Mouse (Mus musculus) liver, embryonic 11.5 days (tissue): ENCODE measurements at regions not wholly inside any gene's neighbourhood (a gene's known extent, or its start where the extent isn't known, plus 50 kb on each side); places are given as distances from the start of the nearest gene placed in this dataset.
"Not testable (repeated sequence)": the region's sequence is repeated elsewhere in the genome, so short reads cannot be mapped to it uniquely, and the experiment has no call there.

ENCODE experiments used
- ATAC-seq: fragments of 200-750 bp; cut with Nextera tagmentation; replicated peaks from 2 replicates; pipeline ENCODE4 v1.8.0; 2017; ENCODE audit warnings: moderate number of reproducible peaks, mild to moderate bottlenecking, moderate TSS enrichment, moderate library complexity; ENCODE audit not compliant: low FRiP score
- DNase-seq: peaks from one replicate; pipeline ENCODE4 v3.0.0-alpha.2; 2017; ENCODE audit warnings: low spot score
- H3K27ac ChIP-seq: fragments of 300-500 bp; sonication (generic); 2 replicates; pipeline ENCODE4 v1.5.1; 2014; ENCODE audit warnings: mild to moderate bottlenecking, low read depth, low read length, control low read depth
- H3K27me3 ChIP-seq: fragments of 300-500 bp; sonication (generic); replicated peaks from 2 replicates; pipeline ENCODE4 v1.6.1; 2014; ENCODE audit warnings: low read length, mixed read lengths; ENCODE audit not compliant: control insufficient read depth, insufficient read depth
- H3K36me3 ChIP-seq: fragments of 300-500 bp; sonication (generic); 2 replicates; pipeline ENCODE4 v1.6.1; 2014; ENCODE audit warnings: mild to moderate bottlenecking, low read length, moderate library complexity, mixed read lengths; ENCODE audit not compliant: control insufficient read depth, insufficient read depth
- H3K4me1 ChIP-seq: fragments of 300-500 bp; sonication (generic); replicated peaks from 2 replicates; pipeline ENCODE4 v1.6.1; 2014; ENCODE audit warnings: low read length, mixed read lengths; ENCODE audit not compliant: control insufficient read depth, insufficient read depth
- H3K4me2 ChIP-seq: fragments of 300-500 bp; sonication (generic); 2 replicates; pipeline ENCODE4 v1.6.1; 2014; ENCODE audit warnings: mild to moderate bottlenecking, control low read depth, moderate library complexity
- H3K4me3 ChIP-seq: fragments of 300-500 bp; sonication (generic); 2 replicates; pipeline ENCODE4 v1.5.1; 2014; ENCODE audit warnings: low read depth, low read length, control low read depth
- H3K9ac ChIP-seq: fragments of 300-500 bp; sonication (generic); 2 replicates; pipeline ENCODE4 v1.6.1; 2014; ENCODE audit warnings: low read depth, low read length, control low read depth
- H3K9me3 ChIP-seq: fragments of 300-500 bp; sonication (generic); 2 replicates; pipeline ENCODE4 v1.6.1; 2016; ENCODE audit warnings: low read length, inconsistent platforms, mixed read lengths; ENCODE audit not compliant: control insufficient read depth
- WGBS: fragments of 180-500 bp; shearing (Covaris S2); extraction: QIAGEN DNeasy Blood & Tissue Kit; methylation state at CpG from one replicate; pipeline ENCODE4 v1.1.7; 2014; 5-methylcytosine and 5-hydroxymethylcytosine counted together

DNA sequence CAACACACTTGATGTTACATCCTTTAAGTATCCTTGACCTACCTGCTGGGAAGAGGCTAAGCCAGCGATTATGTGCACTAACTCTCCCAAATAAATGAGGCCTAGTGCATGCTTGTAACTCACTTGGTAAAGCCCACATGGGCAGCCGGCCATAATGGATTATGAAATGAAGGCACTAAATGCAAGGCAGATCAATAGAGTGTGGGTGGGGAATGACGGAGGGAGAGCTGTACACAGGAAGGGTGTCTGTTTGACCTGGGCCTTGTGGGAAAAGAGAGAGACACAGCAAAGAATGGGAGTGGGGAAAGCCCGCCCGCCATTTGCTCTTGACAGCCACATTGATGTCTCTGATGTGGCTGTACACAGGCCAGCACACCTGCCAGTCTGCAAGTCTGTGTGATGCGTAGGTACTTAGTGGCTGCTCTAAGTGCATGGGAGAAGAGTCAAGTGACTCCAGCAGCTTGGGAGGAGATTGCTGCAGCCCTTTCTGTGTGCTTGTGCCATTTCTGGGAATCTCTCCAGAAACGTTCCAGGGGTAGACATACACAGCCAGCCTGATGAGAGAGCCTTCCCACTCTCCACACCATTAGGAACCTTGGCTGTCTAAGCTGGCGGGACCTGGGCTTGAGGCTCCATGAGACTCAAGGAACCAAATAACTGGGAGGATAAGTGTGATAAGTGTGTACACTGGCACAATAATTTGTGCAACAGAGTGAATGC, 118.7 kb upstream of the Myt1l start:
- no peak overlapping the region for H3K9ac ChIP-seq
- H3K4me3 ChIP-seq = no peak overlapping the region
- H3K27ac ChIP-seq = no peak overlapping the region
- no peak for ATAC-seq
- no peaks in the 10 kb centered on the region for H3K27me3 ChIP-seq
- no peaks in the 10 kb centered on the region for H3K9me3 ChIP-seq
- WGBS = 87% methylated on average over 8 of the region's 8 CpGs
- H3K4me2 ChIP-seq = no peak overlapping the region
- H3K36me3 ChIP-seq = no peaks in the 10 kb centered on the region
- H3K4me1 ChIP-seq = no peaks in the 10 kb centered on the region
- DNase-seq = no peak

DNA sequence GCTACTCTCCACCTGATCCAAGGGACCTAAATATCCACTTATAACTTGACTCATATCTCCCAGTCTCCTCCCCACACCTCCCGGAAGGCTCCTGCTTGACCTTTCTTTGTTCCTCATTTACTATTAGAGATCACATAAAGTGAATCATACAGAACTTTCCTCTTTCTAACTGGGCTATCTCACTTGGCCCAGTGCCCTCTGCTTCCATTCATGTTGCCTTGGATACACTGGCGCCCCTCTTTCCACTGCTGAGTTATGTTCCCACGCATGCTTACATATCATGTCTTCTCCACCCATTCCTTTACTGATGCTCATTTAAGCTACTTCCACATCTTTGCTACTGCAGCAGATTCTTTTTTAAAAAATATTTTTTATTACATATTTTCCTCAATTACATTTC, 94.2 kb upstream of the Myt1l start:
- Histone ChIP-seq H3K9me3 (no peaks in the 10 kb centered on the region; the same call in 1 of the 2 replicates), H3K4me3 (no peak overlapping the region), H3K9ac (no peak overlapping the region), H3K27ac (no peak overlapping the region), H3K27me3 (no peaks in the 10 kb centered on the region), H3K4me1 (no peaks in the 10 kb centered on the region), H3K4me2 (no peak overlapping the region), H3K36me3 (no peaks in the 10 kb centered on the region)
- ATAC-seq (no peak), DNase-seq (no peak)
- WGBS = 83% methylated on average over 3 of the region's 3 CpGs

DNA sequence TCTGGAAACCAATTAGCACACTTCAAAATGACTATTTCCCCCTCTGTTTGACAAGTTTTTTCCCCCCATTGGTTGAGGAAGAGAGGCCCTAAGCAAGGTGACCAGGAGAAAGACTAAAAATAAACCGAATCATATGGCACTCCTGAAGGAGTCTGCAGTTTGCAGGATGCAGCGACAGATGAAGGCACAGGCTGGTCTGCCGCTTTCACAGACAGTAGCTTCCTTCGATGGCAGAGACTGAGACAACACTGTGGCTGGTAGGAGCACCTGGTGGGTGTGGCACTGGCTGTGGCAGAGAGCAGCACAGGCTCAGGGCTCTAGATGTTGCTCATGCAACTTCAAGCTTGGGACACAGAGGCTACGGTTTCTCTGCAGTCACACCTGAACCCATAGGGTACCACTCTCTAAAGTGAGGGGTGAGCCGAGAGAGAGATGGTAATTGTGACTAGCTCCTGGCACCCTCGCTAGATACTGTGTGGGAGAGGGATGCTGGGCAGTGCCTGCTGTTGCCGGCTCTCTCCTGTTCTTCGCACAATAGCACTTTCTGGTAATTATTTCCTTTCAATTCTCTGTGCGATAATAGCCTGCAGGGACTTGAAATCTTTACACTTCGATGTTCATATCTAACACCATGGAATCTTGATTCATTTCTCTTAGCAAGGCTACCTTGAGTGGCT, 88.7 kb upstream of the Myt1l start:
- H3K9ac ChIP-seq = no peak overlapping the region
- H3K36me3 ChIP-seq = no peaks in the 10 kb centered on the region
- H3K4me2 ChIP-seq = no peak overlapping the region
- H3K4me3 ChIP-seq = no peak overlapping the region
- ATAC-seq (no peak), DNase-seq (no peak)
- WGBS = 81% methylated on average over 11 of the region's 11 CpGs
- H3K4me1 ChIP-seq = no peaks in the 10 kb centered on the region
- H3K9me3 ChIP-seq = no peaks in the 10 kb centered on the region
- no peaks in the 10 kb centered on the region for H3K27me3 ChIP-seq
- no peak overlapping the region for H3K27ac ChIP-seq

DNA sequence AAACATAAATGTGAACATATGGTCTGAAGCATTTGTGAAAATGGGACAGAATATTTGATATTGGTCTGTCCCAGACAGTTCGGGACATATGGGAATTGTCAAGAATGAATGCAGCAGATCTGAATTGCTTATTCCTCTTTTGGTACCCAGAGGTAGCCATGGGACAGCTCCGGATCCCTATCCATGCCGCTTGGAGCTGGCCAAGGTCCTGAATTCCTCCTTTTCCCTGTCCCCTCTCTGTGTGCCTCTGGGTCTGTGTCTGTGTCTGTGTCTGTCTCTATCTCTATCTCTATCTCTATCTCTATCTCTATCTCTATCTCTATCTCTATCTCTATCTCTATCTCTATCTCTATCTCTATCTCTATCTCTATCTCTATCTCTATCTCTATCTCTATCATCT, 63.0 kb upstream of the Myt1l start:
- ATAC-seq, H3K4me1 ChIP-seq, H3K27ac ChIP-seq, H3K36me3 ChIP-seq, H3K9me3 ChIP-seq, H3K27me3 ChIP-seq, H3K4me3 ChIP-seq, H3K4me2 ChIP-seq, H3K9ac ChIP-seq: not testable (repeated sequence)
- 23% methylated on average over 3 of the region's 3 CpGs for WGBS
- peak; percentile 49 for DNase-seq
